Mouse (Mus musculus) cortical plate, adult 2 months (tissue): ENCODE data around the gene Adamts6.

Source experiments
- CTCF ChIP-seq: fragments of 200-500 bp; IDR thresholded peaks from 2 replicates; pipeline ENCODE4 v1.5.1; 2011; ENCODE audit warnings: mild to moderate bottlenecking, control low read depth, low read length; ENCODE audit not compliant: insufficient read depth; ENCODE audit errors: extremely low read depth
- POLR2A ChIP-seq: fragments of 200-500 bp; IDR thresholded peaks from 2 replicates; pipeline ENCODE4 v1.6.1; 2011; ENCODE audit warnings: mild to moderate bottlenecking, low read length, control low read depth; ENCODE audit not compliant: insufficient read depth; ENCODE audit errors: extremely low read depth

DNA sequence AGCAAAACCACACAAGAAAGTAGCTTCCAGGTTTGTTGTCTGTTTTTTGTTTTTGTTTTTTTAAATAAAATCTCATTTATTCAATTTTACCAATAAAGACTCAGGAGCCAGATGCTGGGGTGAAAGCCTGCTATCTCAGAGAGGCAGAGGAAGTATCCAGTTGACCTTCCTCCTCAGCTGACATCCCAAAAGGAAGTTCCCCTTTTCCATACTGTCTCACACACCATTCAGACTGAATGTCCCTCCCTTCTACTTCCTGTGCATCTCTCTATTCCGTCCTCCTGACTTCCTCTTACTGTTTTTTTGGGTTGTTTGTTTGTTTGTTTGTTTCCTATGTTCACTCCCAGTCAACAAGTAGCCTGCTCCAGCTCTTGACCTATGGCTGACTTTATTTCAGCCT, 216.4 kb downstream of the Adamts6 start:
- no peak for TF ChIP-seq CTCF
- no peak for TF ChIP-seq POLR2A
